Mouse (Mus musculus) kidney, postnatal 36 days (tissue): ENCODE measurements around the gene 4930564D02Rik.
A peak's percentile ranks its signal among the peaks of the same experiment; 100 is the strongest.

Experiments
- DNase-seq, 2 experiments: peaks; one replicate each; pipeline ENCODE4 v3.0.0; 2021 to 2022; ENCODE audit warnings: mixed read lengths in 2 of 2

The 4930564D02Rik gene

DNA sequence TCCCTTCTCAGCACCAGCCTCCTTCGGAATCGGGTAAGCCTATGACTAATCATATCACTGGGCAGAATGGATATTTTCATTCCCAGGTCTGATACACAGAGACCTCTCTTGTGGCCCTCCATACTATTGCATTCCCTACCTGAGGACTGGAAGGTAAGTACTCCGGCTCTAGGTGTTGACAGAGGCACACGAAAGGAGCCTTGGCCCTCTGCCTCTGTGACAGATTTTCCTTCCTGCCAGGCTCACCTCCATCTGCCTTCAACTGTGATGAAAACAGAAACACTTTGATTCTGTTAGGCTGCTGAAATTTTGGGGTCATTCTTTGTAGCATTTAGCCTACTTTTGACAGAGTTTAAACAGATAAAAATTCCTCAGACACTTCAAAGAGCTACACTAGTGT lies 47.2 kb downstream of the 4930564D02Rik start:
- no peak for DNase-seq

- peak; percentile 59 to 80 for DNase-seq
These were observed 47.6 kb downstream of the 4930564D02Rik start for GRCm38 (mm10) chr3:105114269-105114668.

DNA sequence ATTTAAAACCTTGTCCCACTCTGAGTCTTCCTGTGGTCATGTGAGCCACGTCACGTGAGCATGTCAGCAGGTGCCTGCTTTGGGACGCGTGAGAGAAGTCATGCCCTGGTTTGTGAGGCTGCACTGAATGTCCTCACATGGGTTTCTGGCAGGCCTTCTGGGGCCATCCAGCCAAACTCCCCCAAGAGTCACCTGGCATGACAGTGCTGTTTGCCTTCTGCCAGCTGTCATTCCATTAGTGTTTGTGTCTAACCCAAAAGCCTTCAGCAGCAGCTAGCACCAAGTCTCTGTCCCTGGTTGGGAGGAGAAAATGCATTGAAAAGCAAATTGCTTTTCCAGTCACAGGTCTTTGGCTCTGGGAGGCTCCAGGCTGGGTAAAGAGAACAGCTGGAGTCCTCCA lies 50.0 kb downstream of the 4930564D02Rik start:
- DNase-seq, result no peak

DNA sequence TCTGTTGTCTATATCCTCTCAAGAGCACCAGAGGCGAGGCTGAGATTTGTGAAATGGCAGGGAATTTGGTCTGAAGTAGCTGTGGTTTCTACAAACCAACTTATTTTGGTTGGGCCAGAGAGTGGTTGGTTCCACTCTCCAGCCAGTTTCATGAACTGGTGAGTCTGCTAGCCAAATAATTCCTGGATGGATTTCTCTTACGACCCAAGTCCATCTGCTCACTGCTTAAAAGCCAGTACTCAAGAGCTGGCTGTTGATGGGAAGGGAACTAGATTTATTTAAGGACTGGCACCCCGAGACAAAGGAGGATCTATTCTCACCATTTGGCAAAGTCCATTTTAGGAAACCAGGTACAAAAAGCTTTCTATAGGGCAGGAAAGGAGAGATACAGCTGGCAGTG lies 57.1 kb downstream of the 4930564D02Rik start:
- no peak for DNase-seq

GRCm38 (mm10) chr3:105127881-105128280 lies 61.2 kb downstream of the 4930564D02Rik start:
- DNase-seq, result no peak
